Mouse (Mus musculus) retina, postnatal 7 days (tissue): ENCODE measurements at regions not wholly inside any gene's neighbourhood (a gene's known extent, or its start where the extent isn't known, plus 50 kb on each side); places are given as distances from the start of the nearest gene placed in this dataset.

ENCODE experiments used
- DNase-seq: peaks from one replicate; pipeline ENCODE4 v3.0.0-alpha.2; 2012; ENCODE audit warnings: low read depth, low spot score

- no peak for DNase-seq
Measured at GRCm38 (mm10) chr6:51701253-51702020, 177.7 kb downstream of the Snx10 start.

- no peak for DNase-seq
Measured at GRCm38 (mm10) chr6:51702456-51703171, 178.9 kb downstream of the Snx10 start.

- no peak for DNase-seq
Measured at GRCm38 (mm10) chr6:51708011-51708410, 184.3 kb downstream of the Snx10 start.

- no peak for DNase-seq
Measured at GRCm38 (mm10) chr6:51708668-51709339, 185.1 kb downstream of the Snx10 start.

GRCm38 (mm10) chr6:51709340-51710067, 185.8 kb downstream of the Snx10 start:
- DNase-seq: no peak

GRCm38 (mm10) chr6:51710153-51710552, 186.5 kb downstream of the Snx10 start:
- no peak for DNase-seq

- no peak for DNase-seq
Measured at GRCm38 (mm10) chr6:51710926-51711615, 187.4 kb downstream of the Snx10 start.

- DNase-seq: no peak
Measured at GRCm38 (mm10) chr6:51711616-51711970, 187.9 kb downstream of the Snx10 start.

- no peak for DNase-seq
Measured at GRCm38 (mm10) chr6:51715158-51715840, 191.6 kb downstream of the Snx10 start.

- DNase-seq: no peak
Measured at GRCm38 (mm10) chr6:51717386-51717785, 193.7 kb downstream of the Snx10 start.

- no peak for DNase-seq
Measured at GRCm38 (mm10) chr6:51720705-51721104, 197.0 kb downstream of the Snx10 start.

- no peak for DNase-seq
Measured at GRCm38 (mm10) chr6:51723053-51723452, 199.4 kb downstream of the Snx10 start.

- no peak for DNase-seq
Measured at GRCm38 (mm10) chr6:51727191-51727590, 203.5 kb downstream of the Snx10 start.

- no peak for DNase-seq
Measured at GRCm38 (mm10) chr6:51728816-51729562, 205.3 kb downstream of the Snx10 start.

GRCm38 (mm10) chr6:51730564-51731351, 207.1 kb downstream of the Snx10 start:
- DNase-seq: no peak

GRCm38 (mm10) chr6:51732298-51732895, 208.7 kb downstream of the Snx10 start:
- no peak for DNase-seq

GRCm38 (mm10) chr6:51736051-51736450, 212.3 kb downstream of the Snx10 start:
- no peak for DNase-seq

- no peak for DNase-seq
Measured at GRCm38 (mm10) chr6:51743105-51743660, 219.5 kb downstream of the Snx10 start.
